Mouse (Mus musculus) cerebellum, postnatal 10 days (tissue): ENCODE results near the gene Itgb3.

Experiments
- DNase-seq, 2 experiments: peaks; one replicate each; pipeline ENCODE4 v3.0.0; 2021; ENCODE audit warnings: mixed read lengths in 2 of 2

Itgb3 gene

GRCm38 (mm10) chr11:104582630-104583364 lies 25.0 kb upstream of the Itgb3 start:
- DNase-seq = no peak

- DNase-seq = no peak
Measured at GRCm38 (mm10) chr11:104585495-104585894, 22.3 kb upstream of the Itgb3 start.

- no peak for DNase-seq
Measured at GRCm38 (mm10) chr11:104587904-104588303, 19.9 kb upstream of the Itgb3 start.

GRCm38 (mm10) chr11:104588513-104588912 lies 19.3 kb upstream of the Itgb3 start:
- DNase-seq = no peak

- no peak for DNase-seq
Measured at GRCm38 (mm10) chr11:104589570-104589969, 18.2 kb upstream of the Itgb3 start.

- peak; percentile 92 to 95 for DNase-seq
Measured at GRCm38 (mm10) chr11:104590148-104590547, 17.7 kb upstream of the Itgb3 start.

- DNase-seq = no peak
Measured at GRCm38 (mm10) chr11:104592066-104592835, 15.5 kb upstream of the Itgb3 start.

GRCm38 (mm10) chr11:104596365-104596764 lies 11.4 kb upstream of the Itgb3 start:
- no peak for DNase-seq

GRCm38 (mm10) chr11:104599265-104599945 lies 8.4 kb upstream of the Itgb3 start:
- DNase-seq = peak; percentile 38 to 55

- no peak for DNase-seq
Measured at GRCm38 (mm10) chr11:104600675-104601074, 7.1 kb upstream of the Itgb3 start.

GRCm38 (mm10) chr11:104604192-104604591 lies 3.6 kb upstream of the Itgb3 start:
- no peak for DNase-seq

- no peak for DNase-seq
Measured at GRCm38 (mm10) chr11:104608249-104608920, 585 bp downstream of the Itgb3 start.

- no peak for DNase-seq
Measured at GRCm38 (mm10) chr11:104609033-104609684, 1.4 kb downstream of the Itgb3 start.

- DNase-seq = no peak
Measured at GRCm38 (mm10) chr11:104609733-104610132, 1.9 kb downstream of the Itgb3 start.

GRCm38 (mm10) chr11:104611579-104612151 lies 3.9 kb downstream of the Itgb3 start:
- DNase-seq = no peak

- no peak for DNase-seq
Measured at GRCm38 (mm10) chr11:104613551-104613950, 5.8 kb downstream of the Itgb3 start.

- no peak for DNase-seq
Measured at GRCm38 (mm10) chr11:104614130-104614529, 6.3 kb downstream of the Itgb3 start.

- DNase-seq = no peak
Measured at GRCm38 (mm10) chr11:104616182-104616581, 8.4 kb downstream of the Itgb3 start.

- DNase-seq = no peak
Measured at GRCm38 (mm10) chr11:104618638-104619076, 10.9 kb downstream of the Itgb3 start.

- DNase-seq = no peak
Measured at GRCm38 (mm10) chr11:104619084-104620022, 11.6 kb downstream of the Itgb3 start.
